Mouse (Mus musculus) kidney, postnatal 0 days (tissue): ENCODE measurements around the gene Rtp1. TPM values are rescaled to one million over a fixed set of nuclear protein-coding genes. Genes with fewer than 3 reads are reported as not detected.
A peak's percentile ranks its signal among the peaks of the same experiment; 100 is the strongest.

ENCODE experiments used
- ATAC-seq: fragments of 200-750 bp; cut with Nextera tagmentation; replicated peaks from 2 replicates; pipeline ENCODE4 v1.8.0; 2017; ENCODE audit warnings: low read depth, moderate number of reproducible peaks, moderate TSS enrichment, moderate library complexity; ENCODE audit not compliant: low FRiP score
- DNase-seq: peaks from one replicate; pipeline ENCODE4 v3.0.0-alpha.2; 2016; ENCODE audit warnings: low spot score
- H3K27ac ChIP-seq: fragments of 300-500 bp; sonication (generic); 2 replicates; pipeline ENCODE4 v1.5.1; 2014; ENCODE audit warnings: mild to moderate bottlenecking
- H3K27me3 ChIP-seq: fragments of 300-500 bp; sonication (generic); 2 replicates; pipeline ENCODE4 v1.6.1; 2014; ENCODE audit warnings: low read length, mixed read lengths; ENCODE audit not compliant: insufficient read depth
- H3K36me3 ChIP-seq: fragments of 300-500 bp; sonication (generic); 2 replicates; pipeline ENCODE4 v1.6.1; 2014; ENCODE audit warnings: low read length, mixed read lengths; ENCODE audit not compliant: insufficient read depth
- H3K4me1 ChIP-seq: fragments of 300-500 bp; sonication (generic); replicated peaks from 2 replicates; pipeline ENCODE4 v1.6.1; 2014; ENCODE audit warnings: antibody characterized with exemption, low read length, mixed read lengths; ENCODE audit not compliant: insufficient read depth
- H3K4me2 ChIP-seq: fragments of 300-500 bp; sonication (generic); 2 replicates; pipeline ENCODE4 v1.6.1; 2014; ENCODE audit warnings: mild to moderate bottlenecking, low read length, moderate library complexity, mixed read lengths
- H3K4me3 ChIP-seq: fragments of 300-500 bp; sonication (generic); replicated peaks from 2 replicates; pipeline ENCODE4 v1.5.1; 2014; ENCODE audit warnings: low read depth, low read length
- H3K9ac ChIP-seq: fragments of 300-500 bp; sonication (generic); 2 replicates; pipeline ENCODE4 v1.6.1; 2014; ENCODE audit warnings: low read depth, low read length
- H3K9me3 ChIP-seq: fragments of 300-500 bp; sonication (generic); replicated peaks from 2 replicates; pipeline ENCODE4 v1.6.1; 2016; ENCODE audit warnings: low read length, inconsistent platforms, mixed read lengths
- CTCF ChIP-seq: IDR thresholded peaks from 2 replicates; pipeline ENCODE4 v1.5.1; 2016; ENCODE audit warnings: antibody characterized with exemption, low read depth, mild to moderate bottlenecking, moderate library complexity
- WGBS: fragments of 180-500 bp; shearing (Covaris S2); extraction: QIAGEN DNeasy Blood & Tissue Kit; methylation state at CpG from one replicate; pipeline ENCODE4 v1.1.7; 2014; 5-methylcytosine and 5-hydroxymethylcytosine counted together
- polyA plus RNA-seq: library from polyadenylated mRNA; unstranded; fragments of >200 nt; fragmentation: Nextera tagmentation; extraction: Ambion mirVana; gene quantifications from 2 replicates; pipeline ENCODE4 v1.2.1, GENCODE M21; 2015

Gene Rtp1
- polyA plus RNA-seq, 1 experiment from 2014 or later: not detected

DNA sequence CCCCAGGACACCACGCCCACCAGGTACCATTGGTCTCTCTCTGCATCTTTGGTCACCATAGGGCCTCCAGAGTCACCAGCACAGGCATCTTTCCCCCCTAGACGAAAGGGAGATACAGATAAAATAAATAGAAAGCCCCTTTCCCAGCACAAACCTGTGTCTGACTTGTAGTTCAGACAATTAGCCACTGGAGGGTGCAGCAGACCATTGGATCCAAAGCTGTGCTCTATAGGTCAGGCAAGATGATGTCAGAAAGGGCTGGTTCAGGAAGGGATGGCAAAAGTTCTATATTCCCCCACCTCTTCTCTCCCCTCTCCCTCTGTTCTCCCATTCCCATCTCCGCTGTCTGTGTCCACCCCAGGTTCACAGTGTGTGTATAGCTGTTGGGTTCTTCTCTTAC, 23.5 kb downstream of the Rtp1 start:
- H3K27me3 ChIP-seq: no peaks in the 10 kb centered on the region
- H3K4me2 ChIP-seq: no peak overlapping the region
- no peaks in the 10 kb centered on the region for H3K4me1 ChIP-seq
- peak; percentile 63 for ATAC-seq
- TF ChIP-seq CTCF: peak; percentile 95
- H3K9me3 ChIP-seq: no peaks in the 10 kb centered on the region
- no peak overlapping the region for H3K9ac ChIP-seq
- no peak overlapping the region for H3K4me3 ChIP-seq
- peak; percentile 81 for DNase-seq
- WGBS: 17% methylated on average over 3 of the region's 3 CpGs
- no peaks in the 10 kb centered on the region for H3K36me3 ChIP-seq
- no peak overlapping the region for H3K27ac ChIP-seq

- Histone ChIP-seq H3K27me3 (no peaks in the 10 kb centered on the region), H3K27ac (no peak overlapping the region), H3K9ac (no peak overlapping the region), H3K4me3 (no peak overlapping the region), H3K4me1 (no peaks in the 10 kb centered on the region), H3K36me3 (no peaks in the 10 kb centered on the region), H3K9me3 (no peaks in the 10 kb centered on the region), H3K4me2 (no peak overlapping the region)
- 75% methylated on average over 6 of the region's 6 CpGs for WGBS
- no peak for TF ChIP-seq CTCF
- no peak for DNase-seq
- no peak for ATAC-seq
These were observed 25.4 kb downstream of the Rtp1 start for GRCm38 (mm10) chr16:23454376-23454775.

GRCm38 (mm10) chr16:23456534-23456933, 27.6 kb downstream of the Rtp1 start:
- ATAC-seq: no peak; the same call in 1 of the 2 replicates
- no peak for TF ChIP-seq CTCF
- Histone ChIP-seq H3K4me3 (no peak overlapping the region), H3K4me2 (no peak overlapping the region), H3K4me1 (no peaks in the 10 kb centered on the region), H3K9me3 (no peaks in the 10 kb centered on the region), H3K36me3 (no peaks in the 10 kb centered on the region), H3K9ac (no peak overlapping the region), H3K27me3 (no peaks in the 10 kb centered on the region), H3K27ac (no peak overlapping the region)
- peak; percentile 76 for DNase-seq
- WGBS: 69% methylated on average over 3 of the region's 3 CpGs

- H3K4me1 ChIP-seq: no peaks in the 10 kb centered on the region
- ATAC-seq (no peak), DNase-seq (no peak)
- H3K27me3 ChIP-seq: no peaks in the 10 kb centered on the region
- no peak overlapping the region for H3K27ac ChIP-seq
- no peak overlapping the region for H3K9ac ChIP-seq
- no peak for TF ChIP-seq CTCF
- no peak overlapping the region for H3K4me2 ChIP-seq
- H3K4me3 ChIP-seq: no peak overlapping the region
- 86% methylated on average over 5 of the region's 5 CpGs for WGBS
- H3K9me3 ChIP-seq: no peaks in the 10 kb centered on the region
- no peaks in the 10 kb centered on the region for H3K36me3 ChIP-seq
These were observed 28.4 kb downstream of the Rtp1 start for GRCm38 (mm10) chr16:23457338-23457737.

DNA sequence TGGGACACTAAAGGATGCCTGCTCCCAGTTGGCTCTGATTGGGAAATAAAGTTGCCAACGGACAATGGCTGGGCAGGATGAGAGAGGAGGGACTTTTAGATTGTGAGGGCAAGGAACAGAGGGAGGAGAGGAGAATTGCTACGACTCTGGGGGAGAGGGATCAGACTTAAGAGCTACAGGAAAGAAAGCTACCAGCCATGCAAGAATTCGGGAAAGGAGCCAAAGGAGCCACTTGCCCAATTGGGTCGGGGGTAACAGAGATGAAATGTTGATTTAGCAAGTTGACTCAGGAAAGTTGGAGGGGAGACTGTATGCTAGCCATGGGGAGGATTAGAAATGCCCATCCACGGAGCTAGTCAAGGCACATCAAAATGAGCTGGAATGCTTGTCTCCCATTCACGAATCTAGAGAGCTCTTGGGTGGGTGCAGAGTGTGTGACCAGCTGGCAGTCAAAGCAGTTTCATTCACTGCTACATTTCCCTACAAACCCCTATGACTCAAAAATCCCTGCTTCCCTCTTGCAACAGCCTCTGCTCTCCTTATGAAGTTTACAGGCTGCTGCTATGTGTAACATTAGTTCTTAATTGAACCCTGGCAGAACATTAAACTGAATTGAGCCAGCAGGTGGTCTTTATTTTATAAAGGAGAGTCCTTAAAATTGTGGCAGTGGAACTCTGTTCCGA, 30.1 kb downstream of the Rtp1 start:
- no peaks in the 10 kb centered on the region for H3K9me3 ChIP-seq
- no peaks in the 10 kb centered on the region for H3K4me1 ChIP-seq
- no peak for TF ChIP-seq CTCF
- H3K27me3 ChIP-seq: no peaks in the 10 kb centered on the region
- H3K4me2 ChIP-seq: no peak overlapping the region
- no peaks in the 10 kb centered on the region for H3K36me3 ChIP-seq
- H3K27ac ChIP-seq: no peak overlapping the region
- H3K4me3 ChIP-seq: no peak overlapping the region
- no peak overlapping the region for H3K9ac ChIP-seq
- WGBS: 41% methylated on average over 7 of the region's 7 CpGs
- DNase-seq (no peak), ATAC-seq (no peak)

DNA sequence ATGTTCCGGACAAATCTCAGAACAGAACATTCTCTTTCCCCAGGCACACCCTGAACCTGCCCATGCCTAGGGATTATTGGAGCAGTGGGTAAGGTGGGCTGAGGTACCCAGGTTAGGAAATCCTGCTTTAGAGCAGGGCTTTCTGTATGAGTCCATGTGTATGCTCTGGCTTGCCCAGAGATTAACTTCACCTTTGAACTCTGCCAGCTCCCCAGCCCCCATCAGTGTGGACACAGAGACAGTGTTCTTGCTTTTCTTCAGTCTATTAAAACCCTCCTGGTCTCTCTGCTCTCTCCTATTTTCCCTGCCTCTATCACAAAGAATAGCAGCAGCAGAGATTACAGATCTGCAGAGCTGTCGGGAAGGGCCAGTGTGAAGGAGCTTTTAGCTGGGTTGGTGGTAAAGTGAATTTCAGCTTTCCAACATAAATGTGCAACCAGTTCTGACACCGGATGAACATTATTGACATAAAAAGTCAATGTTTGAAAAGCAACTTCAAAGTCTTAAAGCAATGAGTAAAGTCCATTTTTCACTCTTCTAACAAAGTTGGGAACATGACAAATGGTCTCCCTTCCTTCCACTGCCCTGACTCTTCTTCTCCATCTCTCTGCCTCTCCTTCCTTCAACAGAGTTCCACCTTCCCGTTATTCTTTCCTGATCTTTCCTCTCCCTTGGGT, 34.9 kb downstream of the Rtp1 start:
- no peak for DNase-seq
- H3K4me1 ChIP-seq: no peaks in the 10 kb centered on the region
- no peaks in the 10 kb centered on the region for H3K27me3 ChIP-seq
- H3K4me2 ChIP-seq: no peak overlapping the region
- WGBS: 84% methylated on average over 4 of the region's 4 CpGs
- no peak for ATAC-seq
- H3K4me3 ChIP-seq: no peak overlapping the region
- H3K27ac ChIP-seq: no peak overlapping the region
- H3K9ac ChIP-seq: no peak overlapping the region
- TF ChIP-seq CTCF: no peak
- no peaks in the 10 kb centered on the region for H3K36me3 ChIP-seq
- H3K9me3 ChIP-seq: no peaks in the 10 kb centered on the region
